Mouse (Mus musculus) lung, postnatal 4 days (tissue): ENCODE results near the gene Gm49378.
A peak's percentile ranks its signal among the peaks of the same experiment; 100 is the strongest.

Experiments
- DNase-seq, 2 experiments: peaks; one replicate each; pipeline ENCODE4 v3.0.0; 2021

Gene Gm49378

GRCm38 (mm10) chr14:55629312-55629711 is 8.4 kb downstream of the Gm49378 start:
- peak; percentile 46 to 72 for DNase-seq

GRCm38 (mm10) chr14:55628077-55628827 is 9.4 kb downstream of the Gm49378 start:
- DNase-seq = no peak

GRCm38 (mm10) chr14:55618486-55619195 is 19.1 kb downstream of the Gm49378 start:
- peak in 1 of 2 experiments; percentile 15 for DNase-seq

- DNase-seq = peak; percentile 53 to 67
Observed at GRCm38 (mm10) chr14:55617822-55618221, 19.9 kb downstream of the Gm49378 start, which contains the start of gene Rec8. Gene Rec8 (plus strand): TSS chr14:55618037.

- no peak for DNase-seq
Observed at GRCm38 (mm10) chr14:55616844-55617243, 20.9 kb downstream of the Gm49378 start.

- no peak for DNase-seq
Observed at GRCm38 (mm10) chr14:55615876-55616275, 21.8 kb downstream of the Gm49378 start.

- no peak for DNase-seq
Observed at GRCm38 (mm10) chr14:55614565-55615178, 23.0 kb downstream of the Gm49378 start.

- DNase-seq = no peak
Observed at GRCm38 (mm10) chr14:55613346-55613745, 24.3 kb downstream of the Gm49378 start.

GRCm38 (mm10) chr14:55608339-55608738 is 29.4 kb downstream of the Gm49378 start:
- no peak for DNase-seq

- no peak for DNase-seq
Observed at GRCm38 (mm10) chr14:55605743-55606459, 31.8 kb downstream of the Gm49378 start.

GRCm38 (mm10) chr14:55604823-55605222 is 32.9 kb downstream of the Gm49378 start:
- no peak for DNase-seq

GRCm38 (mm10) chr14:55603633-55604576 is 33.8 kb downstream of the Gm49378 start:
- DNase-seq = peak; percentile 94 to 96

- no peak for DNase-seq
Observed at GRCm38 (mm10) chr14:55603271-55603632, 34.4 kb downstream of the Gm49378 start, which contains the start of gene Irf9. Gene Irf9 (plus strand): TSS chr14:55603571.

GRCm38 (mm10) chr14:55598521-55599390 is 38.9 kb downstream of the Gm49378 start:
- DNase-seq = no peak

GRCm38 (mm10) chr14:55596036-55596690 is 41.5 kb downstream of the Gm49378 start:
- no peak for DNase-seq

GRCm38 (mm10) chr14:55592226-55592625 is 45.5 kb downstream of the Gm49378 start:
- no peak for DNase-seq

- DNase-seq = peak; percentile 95 to 97
Observed at GRCm38 (mm10) chr14:55591331-55591891, 46.3 kb downstream of the Gm49378 start, which contains the start of gene Rnf31. Gene Rnf31 (plus strand): TSS chr14:55591708.

- peak; percentile 95 to 97 for DNase-seq
Observed at GRCm38 (mm10) chr14:55590748-55591330, 46.9 kb downstream of the Gm49378 start, which contains the start of gene Psme2. Gene Psme2 (minus strand): TSS chr14:55591113.

- no peak for DNase-seq
Observed at GRCm38 (mm10) chr14:55589771-55590448, 47.8 kb downstream of the Gm49378 start.
